Mouse (Mus musculus): ENCODE measurements around the gene Vmn2r104. TPM values are rescaled to one million over a fixed set of nuclear protein-coding genes. Genes with fewer than 3 reads are reported as not detected.

The Vmn2r104 gene
- not detected in 2 replicates for polyA plus RNA-seq (2012; ENCODE audit: insufficient read depth, insufficient read length, low replicate concordance, missing spikeins)

- Histone ChIP-seq H3K4me3 (ENCODE audit: insufficient read depth, low read depth, low read length) (no peak within 1 kb of the TSS), H3K27ac (ENCODE audit: insufficient read depth, low read depth, low read length) (no peak within 1 kb of the TSS), H3K4me1 (ENCODE audit: control insufficient read depth, insufficient read depth, low read length) (no peaks in the 10 kb centered on the region)
- TF ChIP-seq CTCF (IDR thresholded peaks at IDR 0.05; ENCODE audit: insufficient read depth, low read depth, low read length) (no peak), POLR2A (IDR thresholded peaks at IDR 0.05; ENCODE audit: insufficient read depth, low read depth, low read length) (no peak)
- 82% methylated on average over 1 of the region's 1 CpGs for WGBS
Measured at GRCm38 (mm10) chr17:20048236-20048635, at the start of gene Vmn2r104. Vmn2r104 (minus strand) TSS chr17:20048336.

GRCm38 (mm10) chr17:20074090-20074489, 26.0 kb upstream of the Vmn2r104 start:
- TF ChIP-seq POLR2A (IDR thresholded peaks at IDR 0.05; ENCODE audit: insufficient read depth, low read depth, low read length) (no peak), CTCF (IDR thresholded peaks at IDR 0.05; ENCODE audit: insufficient read depth, low read depth, low read length) (no peak)
- 74% methylated on average over 6 of the region's 6 CpGs for WGBS
- no peaks in the 10 kb centered on the region for H3K4me1 ChIP-seq (ENCODE audit: control insufficient read depth, insufficient read depth, low read length)
- no peak overlapping the region for H3K27ac ChIP-seq (ENCODE audit: insufficient read depth, low read depth, low read length)
- H3K4me3 ChIP-seq (ENCODE audit: insufficient read depth, low read depth, low read length) = no peak overlapping the region

GRCm38 (mm10) chr17:20071656-20072396, 23.7 kb upstream of the Vmn2r104 start:
- WGBS = 95% methylated on average over 4 of the region's 4 CpGs

More at GRCm38 (mm10) chr17:20071656-20072396, 23.7 kb upstream of the Vmn2r104 start:
- H3K27ac ChIP-seq (ENCODE audit: insufficient read depth, low read depth, low read length) = no peak overlapping the region
- TF ChIP-seq CTCF (IDR thresholded peaks at IDR 0.05; ENCODE audit: insufficient read depth, low read depth, low read length) = no peak
- TF ChIP-seq POLR2A (IDR thresholded peaks at IDR 0.05; ENCODE audit: insufficient read depth, low read depth, low read length) = no peak
- H3K4me1 ChIP-seq (ENCODE audit: control insufficient read depth, insufficient read depth, low read length) = no peaks in the 10 kb centered on the region
- no peak overlapping the region for H3K4me3 ChIP-seq (ENCODE audit: insufficient read depth, low read depth, low read length)

Other genes with a start within 250 kb of the Vmn2r104 start
- not detected in 2 replicates for gene Fpr-rs7, start 65.9 kb upstream of the Vmn2r104 start, polyA plus RNA-seq (2012; ENCODE audit: insufficient read depth, insufficient read length, low replicate concordance, missing spikeins)
- gene Fpr-rs6, start 134.8 kb upstream of the Vmn2r104 start, polyA plus RNA-seq (2012; ENCODE audit: insufficient read depth, insufficient read length, low replicate concordance, missing spikeins) = not detected in 2 replicates
- not detected in 2 replicates for gene Vmn2r105, start 186.7 kb upstream of the Vmn2r104 start, polyA plus RNA-seq (2012; ENCODE audit: insufficient read depth, insufficient read length, low replicate concordance, missing spikeins)
- gene Vmn2r106, start 237.2 kb upstream of the Vmn2r104 start, polyA plus RNA-seq (2012; ENCODE audit: insufficient read depth, insufficient read length, low replicate concordance, missing spikeins) = not detected in 2 replicates

Data from olfactory bulb, adult 2 months (tissue).